Mouse (Mus musculus) urinary bladder, postnatal 0 days (tissue): ENCODE results near the gene Gm17027. TPM values are rescaled to one million over a fixed set of nuclear protein-coding genes. Genes with fewer than 3 reads are reported as not detected.

Experiments used
- polyA plus RNA-seq: library from polyadenylated mRNA; unstranded; fragments of >200 nt; fragmentation: Nextera tagmentation; extraction: Ambion mirVana; gene quantifications from 2 replicates; pipeline ENCODE4 v1.2.1, GENCODE M21; 2015

Gm17027 gene
- not detected in 2 replicates for polyA plus RNA-seq

DNA sequence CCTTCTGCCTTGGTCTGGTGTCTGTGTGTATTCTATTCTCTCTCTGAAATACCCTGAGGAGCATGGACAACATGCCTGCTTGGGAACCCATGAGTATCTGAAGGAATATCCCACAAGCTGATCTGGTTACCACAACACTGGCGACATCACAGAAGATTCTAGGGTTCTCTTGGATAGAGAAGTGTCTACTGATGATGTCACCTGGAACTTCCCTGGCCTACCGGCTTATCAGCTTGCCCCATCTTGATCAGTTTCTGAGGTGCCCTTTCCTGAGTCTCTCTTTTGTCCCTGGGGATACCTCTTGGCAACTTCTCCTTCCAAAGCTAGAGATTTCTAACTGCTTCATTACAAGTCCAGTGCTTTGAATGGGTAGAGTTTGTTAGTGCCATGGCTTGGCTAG, at the start of gene Gm17027:
Gene Gm17027 (minus strand): TSS at position 101 of the 400 bp plus-strand sequence.

GRCm38 (mm10) chr14:42190691-42191090, 28.3 kb upstream of the Gm17027 start, which contains the start of gene Gm3573:
Gene Gm3573, minus strand, starts transcription at chr14:42190791.

DNA sequence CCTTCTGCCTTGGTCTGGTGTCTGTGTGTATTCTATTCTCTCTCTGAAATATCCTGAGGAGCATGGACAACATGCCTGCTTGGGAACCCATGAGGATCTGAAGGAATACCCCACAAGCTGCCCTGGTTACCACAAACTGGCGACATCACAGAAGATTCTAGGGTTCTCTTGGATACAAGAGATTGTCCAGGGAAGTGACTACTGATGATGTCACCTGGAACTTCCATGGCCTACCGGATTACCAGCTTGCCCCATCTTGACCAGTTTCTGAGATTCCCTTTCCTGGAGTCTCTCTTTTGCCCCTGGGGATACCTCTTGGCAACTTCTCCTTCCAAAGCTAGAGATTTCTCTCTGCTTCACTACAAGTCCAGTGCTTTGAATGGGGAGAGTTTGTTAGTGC, 45.2 kb downstream of the Gm17027 start, which contains the start of gene Gm7951:
Gene Gm7951 (minus strand): TSS at position 101 of the 400 bp plus-strand sequence.

Other genes starting within 250 kb of the Gm17027 start
- not detected in 2 replicates for gene 1700049E17Rik1, start 237.7 kb downstream of the Gm17027 start, polyA plus RNA-seq
- not detected in 2 replicates for gene 1700024B05Rik, start 218.6 kb downstream of the Gm17027 start, polyA plus RNA-seq
- gene Gm6401, start 194.7 kb downstream of the Gm17027 start, polyA plus RNA-seq, result not detected in 2 replicates
- not detected in 2 replicates for gene Gm3543, start 179.3 kb downstream of the Gm17027 start, polyA plus RNA-seq
- gene Gm7951, start 45.3 kb downstream of the Gm17027 start, polyA plus RNA-seq, result not detected in 2 replicates
- not detected in 2 replicates for gene Gm3573, start 28.2 kb upstream of the Gm17027 start, polyA plus RNA-seq
- not detected in 2 replicates for gene Gm17026, start 97.4 kb upstream of the Gm17027 start, polyA plus RNA-seq
- gene Gm9611, start 134.7 kb upstream of the Gm17027 start, polyA plus RNA-seq, result not detected in 2 replicates
- gene Gm7995, start 147.6 kb upstream of the Gm17027 start, polyA plus RNA-seq, result not detected in 2 replicates